Mouse (Mus musculus) bone marrow macrophage, adult 2 months (primary cell): ENCODE measurements around the gene Fpgs.

Experiments
- CTCF ChIP-seq: IDR thresholded peaks from 2 replicates; pipeline ENCODE4 v1.5.1; 2012; ENCODE audit warnings: low read depth, mild to moderate bottlenecking, low read length, moderate library complexity
- POLR2A ChIP-seq: IDR thresholded peaks from 2 replicates; pipeline ENCODE4 v1.6.1; 2012; ENCODE audit warnings: mild to moderate bottlenecking, low read depth, low read length, borderline replicate concordance

DNA sequence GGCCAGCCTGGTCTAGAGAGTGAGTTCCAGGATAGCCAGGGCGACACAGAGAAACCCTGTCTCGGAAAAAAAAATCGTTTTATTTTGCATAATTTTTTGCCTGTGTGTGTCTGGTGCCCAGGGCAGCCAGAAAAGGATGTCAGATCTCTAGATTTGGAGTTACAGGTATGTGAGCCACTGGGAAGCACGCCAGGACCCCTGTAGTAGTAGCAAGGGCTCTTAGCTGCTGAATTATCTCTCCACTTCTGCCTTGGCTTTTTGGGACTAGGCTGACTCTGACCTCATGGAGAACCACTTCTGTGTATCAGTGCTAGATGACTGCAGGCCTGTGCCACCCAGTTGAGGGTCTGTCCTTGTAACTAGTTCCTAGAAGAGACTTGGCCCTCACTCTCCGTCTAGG is 62.1 kb downstream of the Fpgs start:
- TF ChIP-seq CTCF = no peak
- no peak for TF ChIP-seq POLR2A
